Mouse (Mus musculus) limb, embryonic 11.5 days (tissue): ENCODE measurements at regions not wholly inside any gene's neighbourhood (a gene's known extent, or its start where the extent isn't known, plus 50 kb on each side); places are given as distances from the start of the nearest gene placed in this dataset.
A peak's percentile ranks its signal among the peaks of the same experiment; 100 is the strongest.

ENCODE experiments used
- ATAC-seq: fragments of 200-750 bp; cut with Nextera tagmentation; 2 replicates; pipeline ENCODE4 v1.8.0; 2017; ENCODE audit warnings: low read depth; ENCODE audit not compliant: insufficient number of reproducible peaks, low FRiP score, low TSS enrichment
- DNase-seq: peaks from one replicate; pipeline ENCODE4 v3.0.0-alpha.2; 2015; ENCODE audit warnings: low spot score
- H3K27ac ChIP-seq: fragments of 300-500 bp; sonication (generic); replicated peaks from 2 replicates; pipeline ENCODE4 v1.5.1; 2014; ENCODE audit warnings: low read depth, mild to moderate bottlenecking, low read length
- H3K27me3 ChIP-seq: fragments of 300-500 bp; sonication (generic); 2 replicates; pipeline ENCODE4 v1.6.1; 2014; ENCODE audit warnings: mild to moderate bottlenecking, low read length, mixed read lengths; ENCODE audit not compliant: control insufficient read depth, insufficient read depth
- H3K36me3 ChIP-seq: fragments of 300-500 bp; sonication (generic); 2 replicates; pipeline ENCODE4 v1.6.1; 2014; ENCODE audit warnings: mild to moderate bottlenecking, low read length, moderate library complexity, mixed read lengths; ENCODE audit not compliant: control insufficient read depth, insufficient read depth
- H3K4me1 ChIP-seq: fragments of 300-500 bp; sonication (generic); 2 replicates; pipeline ENCODE4 v1.6.1; 2014; ENCODE audit warnings: low read length, mixed read lengths; ENCODE audit not compliant: control insufficient read depth, insufficient read depth
- H3K4me2 ChIP-seq: fragments of 300-500 bp; sonication (generic); 2 replicates; pipeline ENCODE4 v1.6.1; 2014; ENCODE audit warnings: low read depth, mild to moderate bottlenecking, moderate library complexity; ENCODE audit not compliant: severe bottlenecking
- H3K4me3 ChIP-seq: fragments of 300-500 bp; sonication (generic); 2 replicates; pipeline ENCODE4 v1.5.1; 2014; ENCODE audit warnings: low read depth, low read length
- H3K9ac ChIP-seq: fragments of 300-500 bp; sonication (generic); 2 replicates; pipeline ENCODE4 v1.6.1; 2014; ENCODE audit warnings: mild to moderate bottlenecking, low read length
- H3K9me3 ChIP-seq: fragments of 300-500 bp; sonication (generic); 2 replicates; pipeline ENCODE4 v1.6.1; 2016; ENCODE audit warnings: low read length; ENCODE audit not compliant: control insufficient read depth
- WGBS: fragments of 180-500 bp; shearing (Covaris S2); extraction: QIAGEN DNeasy Blood & Tissue Kit; methylation state at CpG from one replicate; pipeline ENCODE4 v1.1.7; 2014; 5-methylcytosine and 5-hydroxymethylcytosine counted together

- WGBS = 61% methylated on average over 6 of the region's 6 CpGs
- ATAC-seq = no peak
- Histone ChIP-seq H3K27ac (no peak overlapping the region), H3K4me3 (no peak overlapping the region), H3K36me3 (no peaks in the 10 kb centered on the region), H3K4me2 (no peak overlapping the region), H3K27me3 (no peaks in the 10 kb centered on the region), H3K9ac (no peak overlapping the region), H3K9me3 (no peaks in the 10 kb centered on the region), H3K4me1 (peaks cover 5% of the 10 kb centered on the region)
- no peak for DNase-seq
These were observed 65.5 kb upstream of the Ssr3 start for GRCm38 (mm10) chr3:65457931-65458330.

GRCm38 (mm10) chr3:65455597-65456284, 63.3 kb upstream of the Ssr3 start:
- H3K27me3 ChIP-seq = no peaks in the 10 kb centered on the region
- 0 out of 2 replicates have a peak overlapping the region, but pooled peaks have one; percentile 10 for H3K4me2 ChIP-seq
- H3K4me3 ChIP-seq = no peak overlapping the region
- H3K36me3 ChIP-seq = no peaks in the 10 kb centered on the region
- peak; percentile 51 for DNase-seq
- peaks cover 5% of the 10 kb centered on the region for H3K4me1 ChIP-seq
- peak; percentile 86 for ATAC-seq
- H3K9ac ChIP-seq = peak overlapping the region; percentile 43
- no peaks in the 10 kb centered on the region for H3K9me3 ChIP-seq
- 34% methylated on average over 14 of the region's 14 CpGs for WGBS
- H3K27ac ChIP-seq = peak overlapping the region; percentile 77; the same call in 1 of the 2 replicates

GRCm38 (mm10) chr3:65454301-65454700, 61.9 kb upstream of the Ssr3 start:
- 92% methylated on average over 7 of the region's 7 CpGs for WGBS
- peaks cover 5% of the 10 kb centered on the region for H3K4me1 ChIP-seq

GRCm38 (mm10) chr3:65449176-65449575, 56.8 kb upstream of the Ssr3 start:
- no peaks in the 10 kb centered on the region for H3K36me3 ChIP-seq
- no peak overlapping the region for H3K9ac ChIP-seq
- no peak for DNase-seq
- 68% methylated on average over 1 of the region's 1 CpGs for whole genome bisulfite sequencing
- no peaks in the 10 kb centered on the region for H3K9me3 ChIP-seq
- no peaks in the 10 kb centered on the region for H3K4me1 ChIP-seq
- no peak overlapping the region for H3K4me2 ChIP-seq
- no peak overlapping the region for H3K27ac ChIP-seq
- no peak overlapping the region for H3K4me3 ChIP-seq
- H3K27me3 ChIP-seq = no peaks in the 10 kb centered on the region
- no peak for ATAC-seq

More at GRCm38 (mm10) chr3:65454301-65454700, 61.9 kb upstream of the Ssr3 start:
- DNase-seq = no peak
- Histone ChIP-seq H3K9ac (no peak overlapping the region), H3K27me3 (no peaks in the 10 kb centered on the region), H3K36me3 (no peaks in the 10 kb centered on the region), H3K4me3 (no peak overlapping the region), H3K4me2 (no peak overlapping the region), H3K27ac (no peak overlapping the region), H3K9me3 (no peaks in the 10 kb centered on the region)
- no peak for ATAC-seq

GRCm38 (mm10) chr3:65443701-65444100, 51.3 kb upstream of the Ssr3 start:
- no peaks in the 10 kb centered on the region for H3K36me3 ChIP-seq
- WGBS = 48% methylated on average over 1 of the region's 1 CpGs
- H3K4me2 ChIP-seq = no peak overlapping the region
- ATAC-seq (no peak), DNase-seq (no peak)
- H3K9ac ChIP-seq = no peak overlapping the region
- H3K9me3 ChIP-seq = no peaks in the 10 kb centered on the region
- no peaks in the 10 kb centered on the region for H3K27me3 ChIP-seq
- H3K27ac ChIP-seq = no peak overlapping the region
- no peak overlapping the region for H3K4me3 ChIP-seq
- H3K4me1 ChIP-seq = no peaks in the 10 kb centered on the region; the same call in 1 of the 2 replicates

- H3K4me1 ChIP-seq = no peaks in the 10 kb centered on the region; the same call in 1 of the 2 replicates
- no peak overlapping the region for H3K9ac ChIP-seq
- no peak overlapping the region for H3K27ac ChIP-seq
- H3K36me3 ChIP-seq = no peaks in the 10 kb centered on the region
- H3K4me3 ChIP-seq = no peak overlapping the region
- no peak overlapping the region for H3K4me2 ChIP-seq
- no peaks in the 10 kb centered on the region for H3K27me3 ChIP-seq
- WGBS = 74% methylated on average over 8 of the region's 8 CpGs
- H3K9me3 ChIP-seq = no peaks in the 10 kb centered on the region
- DNase-seq = no peak
- ATAC-seq = no peak
These were observed 50.5 kb upstream of the Ssr3 start for GRCm38 (mm10) chr3:65442946-65443345.

- no peak overlapping the region for H3K4me2 ChIP-seq
- ATAC-seq = no peak
These were observed 49.8 kb upstream of the Ssr3 start for GRCm38 (mm10) chr3:65442269-65442668.

More at GRCm38 (mm10) chr3:65442269-65442668, 49.8 kb upstream of the Ssr3 start:
- Histone ChIP-seq H3K9ac (no peak overlapping the region), H3K9me3 (no peaks in the 10 kb centered on the region), H3K27me3 (no peaks in the 10 kb centered on the region), H3K4me1 (no peaks in the 10 kb centered on the region; the same call in 1 of the 2 replicates), H3K27ac (no peak overlapping the region), H3K4me3 (no peak overlapping the region), H3K36me3 (no peaks in the 10 kb centered on the region)
- no peak for DNase-seq
- WGBS = 81% methylated on average over 4 of the region's 4 CpGs
